Mouse (Mus musculus) MN1 (cell line): Measurements from ENCODE around the gene E130218I03Rik.

Experiments
- DNase-seq: peaks from one replicate; pipeline ENCODE4 v3.0.0-alpha.2; 2016; ENCODE audit warnings: low spot score

The E130218I03Rik gene

GRCm38 (mm10) chr4:134243516-134244250 lies at the start of gene E130218I03Rik:
Gene E130218I03Rik (plus strand): TSS chr4:134243662.
- DNase-seq: peak; percentile 83

- DNase-seq: no peak
Observed at GRCm38 (mm10) chr4:134199371-134199770, 44.1 kb upstream of the E130218I03Rik start.

GRCm38 (mm10) chr4:134202904-134203303 lies 40.6 kb upstream of the E130218I03Rik start, which contains the start of gene Gm7534:
Gene Gm7534 (minus strand): TSS chr4:134203004.
- DNase-seq: no peak

GRCm38 (mm10) chr4:134203340-134203896 lies 40.0 kb upstream of the E130218I03Rik start:
- no peak for DNase-seq

GRCm38 (mm10) chr4:134206488-134207053 lies 36.9 kb upstream of the E130218I03Rik start:
- DNase-seq: no peak

- DNase-seq: no peak
Observed at GRCm38 (mm10) chr4:134222793-134223600, 20.5 kb upstream of the E130218I03Rik start.

GRCm38 (mm10) chr4:134227194-134227593 lies 16.3 kb upstream of the E130218I03Rik start, which contains the start of gene Catsper4:
Gene Catsper4 (minus strand): TSS chr4:134227383.
- DNase-seq: no peak

GRCm38 (mm10) chr4:134230431-134230830 lies 13.0 kb upstream of the E130218I03Rik start:
- DNase-seq: no peak

GRCm38 (mm10) chr4:134234876-134235275 lies 8.6 kb upstream of the E130218I03Rik start:
- no peak for DNase-seq

- no peak for DNase-seq
Observed at GRCm38 (mm10) chr4:134237582-134238278, 5.7 kb upstream of the E130218I03Rik start.

GRCm38 (mm10) chr4:134238279-134238651 lies 5.2 kb upstream of the E130218I03Rik start, which contains the start of gene Cnksr1:
Gene Cnksr1 (minus strand): TSS chr4:134238399.
- DNase-seq: peak; percentile 86

- DNase-seq: peak; percentile 35
Observed at GRCm38 (mm10) chr4:134238686-134239085, 4.8 kb upstream of the E130218I03Rik start.

- DNase-seq: peak; percentile 97
Observed at GRCm38 (mm10) chr4:134245148-134245843, 1.8 kb downstream of the E130218I03Rik start, which contains the start of gene Zfp593. Gene Zfp593 (minus strand): TSS chr4:134245592.

GRCm38 (mm10) chr4:134246256-134246655 lies 2.8 kb downstream of the E130218I03Rik start:
- DNase-seq: peak; percentile 75

GRCm38 (mm10) chr4:134246719-134247258 lies 3.3 kb downstream of the E130218I03Rik start, which contains the start of gene Gm30191:
Gene Gm30191 (plus strand): TSS chr4:134246935.
- no peak for DNase-seq

GRCm38 (mm10) chr4:134249651-134250050 lies 6.2 kb downstream of the E130218I03Rik start:
- peak; percentile 63 for DNase-seq

GRCm38 (mm10) chr4:134250116-134250929 lies 6.9 kb downstream of the E130218I03Rik start:
- no peak for DNase-seq

- DNase-seq: no peak
Observed at GRCm38 (mm10) chr4:134250930-134251240, 7.4 kb downstream of the E130218I03Rik start.

- no peak for DNase-seq
Observed at GRCm38 (mm10) chr4:134251241-134252130, 8.0 kb downstream of the E130218I03Rik start.
